Mouse (Mus musculus) B cell, adult 2 months (primary cell): Measurements from ENCODE around the gene Bst1.
A peak's percentile ranks its signal among the peaks of the same experiment; 100 is the strongest.

Experiments used
- DNase-seq, 2 experiments: peaks; one replicate each; pipeline ENCODE4 v3.0.0; 2022

Gene Bst1

DNA sequence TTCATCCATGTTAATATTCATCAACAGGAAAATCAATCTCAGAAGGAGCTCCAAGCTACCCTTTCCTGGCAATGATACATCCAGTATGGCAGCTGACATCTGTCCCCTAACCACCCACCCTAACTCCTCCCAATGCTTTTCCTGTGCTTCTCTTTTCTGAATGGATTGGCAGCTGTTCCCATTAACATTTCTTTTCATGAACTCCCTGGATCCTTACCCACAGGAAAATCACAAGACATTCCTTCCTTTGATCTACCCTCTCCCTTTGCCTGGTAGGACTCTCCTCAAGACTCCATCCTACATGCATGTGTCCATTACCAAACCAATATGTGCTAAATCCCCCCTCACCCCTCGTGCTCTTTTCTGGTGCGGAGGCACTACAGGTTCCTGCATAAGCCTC lies 4.1 kb upstream of the Bst1 start:
- DNase-seq, result no peak

DNA sequence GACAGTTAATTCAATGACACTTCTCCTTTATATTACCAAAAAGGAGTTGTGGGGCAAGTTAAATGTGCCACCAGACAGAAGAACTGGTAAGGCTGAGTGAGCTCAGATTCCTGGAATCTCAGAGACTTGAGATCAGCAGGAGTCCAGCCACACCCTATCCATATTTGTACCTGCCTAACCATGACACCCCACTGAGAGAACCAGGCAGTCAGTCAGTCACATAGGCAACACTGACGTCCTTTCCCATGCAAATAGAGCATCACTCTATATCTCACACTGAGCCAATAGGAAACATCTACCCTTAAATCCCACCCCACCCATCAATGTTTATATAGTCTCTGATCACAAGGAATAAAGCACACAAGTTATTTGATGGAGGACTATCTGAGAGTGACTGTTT lies 2.9 kb upstream of the Bst1 start:
- no peak for DNase-seq

DNA sequence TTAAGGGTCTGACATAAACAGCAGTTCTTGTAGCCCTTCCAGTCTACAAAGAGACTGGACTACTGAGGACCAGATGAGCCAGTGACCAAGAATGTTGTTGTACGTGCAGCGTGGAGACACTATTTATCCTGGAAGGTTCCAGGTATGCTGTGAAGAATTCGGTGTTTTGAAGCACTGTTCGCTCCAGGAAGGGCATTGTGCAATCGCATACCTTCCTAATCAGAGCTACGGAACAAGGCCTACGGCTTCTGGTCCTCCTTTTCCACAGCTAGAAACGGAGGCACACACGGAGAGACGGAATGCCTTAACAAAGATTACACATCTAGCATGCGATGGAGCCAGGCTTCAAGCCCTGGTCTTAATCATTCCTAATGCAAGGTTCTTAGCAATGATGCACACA lies 2.1 kb downstream of the Bst1 start:
- DNase-seq, result no peak

DNA sequence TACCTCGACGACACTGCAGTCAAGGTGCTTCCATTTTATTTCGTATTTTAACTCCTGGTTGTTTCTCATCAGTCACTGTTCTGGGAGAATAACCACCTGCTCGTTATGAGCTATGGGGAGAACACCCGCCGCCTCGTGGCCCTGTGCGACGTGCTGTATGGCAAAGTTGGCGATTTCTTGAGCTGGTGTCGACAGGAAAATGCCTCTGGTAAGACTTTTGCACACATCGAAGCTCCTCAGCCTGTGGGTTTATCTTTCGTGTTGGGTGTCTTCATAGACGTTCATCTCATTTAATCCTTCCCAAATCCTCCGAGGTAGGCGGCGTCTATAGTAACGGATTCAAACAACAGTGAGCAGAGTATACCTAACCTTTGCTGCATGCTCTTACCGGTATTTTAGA lies 2.9 kb downstream of the Bst1 start, which contains the start of gene Fbxl5:
TSS of gene Fbxl5 (minus strand) at position 101 of the 400 bp plus-strand sequence.
- DNase-seq, result no peak

DNA sequence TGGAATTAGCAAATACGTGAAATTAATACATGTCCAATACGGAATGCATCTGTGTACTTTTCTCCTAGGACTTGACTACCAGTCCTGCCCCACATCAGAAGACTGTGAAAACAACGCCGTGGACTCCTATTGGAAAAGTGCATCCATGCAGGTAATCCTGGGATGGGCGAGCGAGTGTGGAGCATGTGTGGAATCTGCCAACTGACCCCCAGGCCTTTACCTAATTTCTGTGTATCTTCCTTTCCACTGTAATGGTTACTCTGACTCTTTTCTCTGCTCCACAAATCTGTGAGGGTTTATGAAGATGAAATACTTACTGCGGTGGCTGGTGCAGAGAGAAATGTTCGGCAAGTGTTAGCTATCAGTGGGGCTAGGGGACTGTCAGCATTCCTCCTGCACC lies 3.5 kb downstream of the Bst1 start:
- DNase-seq, result no peak

DNA sequence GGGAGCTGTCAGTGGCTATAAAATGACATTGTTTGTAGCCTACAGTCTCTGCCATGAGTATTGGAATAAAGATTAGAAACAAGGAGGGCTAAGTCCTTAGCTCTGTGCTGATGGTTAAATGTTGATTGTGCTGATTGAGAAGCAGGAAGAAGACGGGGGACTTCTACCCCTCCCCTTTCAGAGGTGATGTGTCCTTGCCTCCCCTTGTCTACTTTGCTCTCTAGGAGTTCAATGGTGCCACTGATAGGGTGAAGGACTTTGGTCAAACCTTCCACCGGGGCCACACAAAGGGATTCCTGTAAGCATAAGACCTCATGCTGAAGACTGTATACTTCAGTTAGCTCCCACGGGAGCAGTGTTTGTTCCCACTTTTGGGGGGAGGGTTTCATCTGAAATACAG lies 4.1 kb downstream of the Bst1 start:
- DNase-seq, result no peak

DNA sequence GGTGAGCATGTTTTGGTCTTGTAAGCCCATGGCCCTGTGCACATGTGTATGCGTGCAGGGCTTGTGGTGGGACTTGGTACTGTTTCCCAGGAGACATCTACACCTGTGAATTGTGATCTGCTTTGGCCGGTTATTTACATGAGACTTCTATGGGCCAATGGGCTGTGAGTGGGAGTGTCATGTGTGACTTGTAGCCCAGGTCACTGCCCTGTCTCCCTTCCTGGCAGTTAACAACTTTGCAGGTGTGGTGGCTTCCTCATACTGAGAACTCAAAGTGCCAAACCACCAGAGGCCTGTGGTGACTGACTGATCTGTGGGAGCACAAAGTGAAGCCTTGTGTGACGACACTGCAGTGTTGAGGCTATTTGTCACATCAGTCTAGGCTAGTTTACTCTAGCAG lies 5.9 kb downstream of the Bst1 start:
- peak; percentile 75 for DNase-seq

DNA sequence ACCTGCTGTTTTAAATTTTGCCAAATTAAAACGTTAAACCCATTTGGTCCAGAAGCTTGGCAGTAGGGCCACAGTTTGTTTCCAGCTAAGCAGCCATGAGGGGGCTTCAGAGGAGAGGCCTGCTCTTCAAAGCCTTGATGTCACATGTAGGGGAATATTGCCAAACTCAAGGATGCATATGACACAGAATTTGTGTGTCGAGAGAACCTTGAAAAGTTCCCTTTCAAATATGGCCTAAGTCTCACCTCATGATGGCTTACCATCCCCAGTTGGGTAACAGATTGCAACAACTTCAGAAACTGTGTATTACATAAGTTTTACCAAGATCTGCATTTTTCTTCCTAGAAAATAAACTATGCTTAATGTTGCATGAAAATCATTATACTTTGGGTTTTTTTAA lies 8.2 kb downstream of the Bst1 start:
- no peak for DNase-seq

DNA sequence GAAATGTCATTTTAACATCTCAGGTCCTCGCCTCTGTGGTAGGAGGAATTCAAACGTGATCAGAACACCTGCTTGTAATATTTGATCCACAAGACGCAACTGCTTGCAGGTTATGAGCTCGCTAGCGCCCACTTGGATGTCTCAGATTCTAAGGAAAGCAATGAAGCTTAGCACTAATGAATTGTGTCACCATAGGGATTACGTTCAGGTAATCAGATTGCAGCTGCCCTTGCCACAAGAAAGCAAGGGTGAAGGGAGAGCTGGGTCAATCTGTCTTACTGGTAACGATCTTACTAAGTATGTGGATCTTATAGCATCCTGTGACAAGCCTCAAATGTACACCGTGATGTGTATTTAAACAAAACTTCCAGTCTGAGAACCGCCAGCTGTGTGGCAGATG lies 8.7 kb downstream of the Bst1 start:
- DNase-seq, result no peak

DNA sequence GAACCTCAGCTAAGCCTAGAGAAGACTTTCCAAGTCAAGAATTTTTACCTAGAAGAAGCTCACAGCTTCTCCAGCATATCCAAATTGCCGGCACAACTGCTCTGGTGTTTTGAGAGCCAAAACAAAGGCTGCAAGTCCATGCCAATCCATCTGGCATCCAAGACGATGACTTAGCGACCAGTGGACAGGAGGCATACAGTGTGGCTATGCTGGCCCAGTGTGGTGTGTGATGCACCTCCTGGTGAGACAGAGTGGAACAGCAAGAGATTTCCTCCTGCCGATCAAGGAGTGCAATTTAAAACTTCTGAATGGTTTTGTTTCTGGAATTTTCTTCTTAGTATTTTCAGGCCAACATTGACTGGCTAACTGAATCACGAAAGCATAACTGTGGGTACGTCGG lies 17.9 kb downstream of the Bst1 start:
- no peak for DNase-seq

DNA sequence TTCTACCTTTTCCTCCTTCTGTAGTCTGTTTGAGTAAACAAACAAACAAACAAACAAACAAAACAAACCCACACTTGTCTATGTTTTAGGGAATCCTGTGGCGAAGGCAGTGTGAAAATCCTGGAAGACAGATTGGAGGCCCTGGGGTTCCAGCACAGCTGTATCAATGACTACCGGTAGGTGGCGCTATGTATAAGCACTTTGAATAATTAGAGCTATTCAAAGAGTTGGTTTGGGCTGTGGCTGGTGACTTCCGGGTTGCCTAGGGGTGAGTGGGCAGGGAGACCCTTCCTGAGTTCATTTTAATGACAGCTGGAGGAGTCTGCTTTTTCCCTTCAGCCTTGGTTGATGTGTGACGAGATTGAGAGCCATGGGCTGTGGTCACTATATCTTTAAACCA lies 18.7 kb downstream of the Bst1 start:
- DNase-seq, result peak; percentile 78

DNA sequence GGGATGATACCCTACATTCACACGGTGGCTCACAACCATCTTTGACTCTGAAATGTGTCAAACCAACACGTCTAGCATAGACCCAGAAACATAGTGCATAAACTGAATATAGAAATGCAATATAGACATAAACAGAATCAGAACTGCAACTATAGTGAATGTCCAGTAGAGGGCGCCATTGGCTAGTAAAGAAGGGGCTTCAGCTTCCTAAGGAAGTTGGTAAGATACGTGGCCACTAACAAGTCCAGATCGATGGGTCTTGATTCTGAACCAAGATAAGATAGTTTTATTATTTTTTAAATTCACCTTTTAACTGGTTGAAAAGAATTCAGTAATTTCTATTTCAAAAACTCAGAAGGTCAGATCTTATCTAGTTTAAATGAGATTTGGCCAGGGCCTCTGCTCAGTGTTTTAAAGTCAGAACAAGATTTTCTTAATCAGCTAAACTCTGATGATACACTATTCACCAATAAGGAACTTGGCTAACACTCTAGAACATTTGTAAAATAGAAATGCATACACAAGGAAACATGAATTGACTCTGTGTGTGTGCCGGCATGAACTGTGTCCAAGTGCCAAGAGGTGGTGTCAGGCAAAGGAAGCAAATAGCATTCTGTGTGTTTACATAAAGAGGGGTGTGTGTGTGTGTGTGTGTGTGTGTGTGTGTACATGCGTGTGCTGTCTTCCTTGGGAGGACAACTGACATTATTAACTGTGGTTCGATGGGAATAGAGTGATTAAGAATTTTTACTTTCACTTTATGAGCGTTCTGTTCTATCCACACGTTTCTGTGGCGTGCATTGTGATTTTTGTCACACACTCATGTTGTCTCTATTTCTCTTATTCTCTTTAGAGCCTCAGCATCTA lies 22.7 kb downstream of the Bst1 start:
- DNase-seq, result peak; percentile 75 to 79

DNA sequence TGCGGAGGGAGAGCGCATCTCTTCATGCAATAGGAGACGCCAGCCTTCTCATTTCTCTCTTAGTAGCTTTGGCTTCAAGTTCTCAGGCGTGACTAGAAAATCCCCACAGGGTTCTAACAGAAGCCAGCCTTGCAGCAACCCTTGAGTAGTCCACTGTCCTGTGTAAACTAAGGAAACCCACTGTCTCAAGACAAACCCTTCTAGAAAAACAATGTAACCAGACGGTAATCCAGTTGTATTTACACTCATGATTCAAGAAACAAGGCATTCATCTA lies 23.3 kb downstream of the Bst1 start:
- peak; percentile 57 to 59 for DNase-seq

DNA sequence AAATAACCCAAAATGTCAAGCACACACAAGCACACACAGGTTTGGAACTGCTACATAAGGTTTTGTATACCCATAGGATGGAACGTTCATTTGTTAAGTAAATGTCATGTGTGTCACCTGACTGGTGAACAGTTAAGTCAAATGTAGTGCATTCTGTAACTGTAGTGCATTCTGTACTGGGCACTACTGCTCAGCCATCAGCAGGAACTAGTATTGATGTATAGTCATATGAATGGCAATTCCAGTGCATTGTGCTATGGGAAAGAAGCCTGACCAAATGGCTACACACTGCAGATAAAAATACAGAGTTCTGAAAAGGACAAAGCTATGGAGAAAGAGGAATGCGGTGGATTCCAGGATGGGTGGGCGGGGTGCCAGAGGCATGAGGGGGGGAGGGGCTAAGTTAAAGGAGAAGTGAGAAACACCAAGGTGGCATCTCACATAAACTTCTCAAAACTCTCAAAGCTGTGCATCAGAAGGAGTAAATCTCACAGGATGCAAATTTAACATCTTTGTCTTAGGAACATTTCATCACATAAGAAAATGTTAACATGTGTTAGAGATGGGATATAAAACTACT lies 24.0 kb downstream of the Bst1 start:
- peak; percentile 50 to 56 for DNase-seq

DNA sequence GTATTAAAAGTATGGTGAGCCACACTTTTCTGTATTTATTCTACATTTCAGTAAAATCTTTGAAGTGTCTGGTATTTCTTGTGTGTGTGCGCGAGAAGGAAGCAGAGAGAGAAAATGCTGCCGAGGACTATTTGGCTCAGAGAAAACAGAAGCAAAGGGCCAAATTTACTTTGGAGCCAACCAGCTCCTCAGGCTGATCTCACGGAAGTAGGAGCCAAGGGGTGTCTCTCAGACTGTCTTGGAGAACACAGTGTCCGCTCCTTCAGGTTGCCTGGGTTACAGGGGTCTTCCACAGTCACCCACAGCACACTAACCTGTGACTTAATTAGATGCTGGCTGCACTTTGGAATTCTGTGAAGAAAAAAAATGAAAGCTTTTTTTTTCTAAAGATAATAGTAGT lies 26.4 kb downstream of the Bst1 start:
- DNase-seq, result no peak

DNA sequence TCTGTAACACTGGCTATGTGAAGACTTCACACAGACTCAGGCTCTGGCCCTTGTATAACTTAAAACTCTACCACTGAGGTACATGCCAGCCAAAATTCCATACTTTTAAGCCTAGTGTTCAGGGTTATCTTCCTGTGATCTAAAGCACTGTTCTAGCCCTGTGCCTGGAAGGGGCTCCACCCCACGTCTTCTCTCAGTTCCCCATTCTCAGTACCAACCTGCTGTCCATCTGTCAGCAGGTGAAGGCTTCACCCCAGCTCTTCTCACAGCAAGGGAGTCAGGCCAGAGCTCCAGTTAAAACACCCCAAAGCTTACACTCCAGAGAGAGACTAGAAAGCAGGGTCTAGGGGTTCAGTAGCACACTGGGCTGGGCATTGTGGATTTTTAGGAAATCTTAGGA lies 27.0 kb downstream of the Bst1 start:
- DNase-seq, result peak; percentile 71 to 76

DNA sequence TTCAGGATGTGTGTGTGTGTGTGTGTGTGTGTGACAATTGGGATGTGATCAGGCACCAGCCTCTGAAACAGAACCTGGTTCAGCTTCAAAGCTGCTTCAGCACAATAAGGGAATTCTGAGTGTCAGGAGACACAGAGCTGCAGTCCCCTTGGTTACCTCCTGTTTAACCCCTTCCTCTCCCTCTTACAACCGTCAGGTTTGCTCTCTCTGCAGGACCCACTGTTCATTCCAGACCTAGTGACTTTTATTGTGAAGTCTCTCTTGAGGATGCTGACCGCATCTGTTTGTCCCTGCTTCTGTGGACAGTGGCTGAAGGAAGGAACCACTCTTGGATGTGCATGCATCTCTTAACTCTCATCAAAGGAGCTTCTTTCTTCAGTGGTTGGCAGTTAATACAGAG lies 27.5 kb downstream of the Bst1 start:
- no peak for DNase-seq

DNA sequence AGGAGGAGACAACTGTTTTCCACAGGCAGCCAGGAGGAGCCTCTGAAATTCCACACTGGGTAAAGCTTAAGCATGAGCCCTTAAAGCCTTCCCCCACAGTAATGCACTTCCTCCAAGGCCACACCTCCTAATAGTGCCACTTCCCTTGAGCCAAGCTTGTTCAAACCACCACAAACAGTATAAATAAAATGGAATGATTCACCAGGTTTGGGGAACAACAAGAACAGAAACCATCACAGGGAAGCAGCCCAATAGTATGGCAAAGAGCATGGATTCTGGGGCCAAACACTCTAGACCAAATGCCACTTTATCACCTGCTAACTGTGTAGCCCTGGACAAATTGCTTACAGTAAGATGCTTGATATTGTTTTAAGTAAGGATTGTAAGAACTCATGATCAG lies 28.9 kb downstream of the Bst1 start:
- no peak for DNase-seq

DNA sequence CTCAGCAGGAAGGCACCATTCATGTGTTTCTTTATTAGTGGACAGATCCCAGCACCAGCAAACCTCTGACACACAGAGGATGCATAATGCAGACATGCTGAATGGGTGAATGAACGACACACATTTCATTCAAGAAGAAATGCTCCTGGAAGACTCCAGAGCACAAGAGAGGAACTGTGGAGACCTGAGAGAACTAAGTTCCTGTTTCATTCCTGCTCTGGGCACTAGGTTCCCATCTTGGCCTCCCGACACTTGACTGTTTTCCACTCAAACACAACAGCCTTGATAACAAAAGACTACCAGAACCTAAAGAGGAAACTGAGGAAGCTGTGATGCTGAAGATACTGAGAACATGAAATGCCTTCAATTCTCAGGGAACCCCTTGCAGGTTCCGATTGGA lies 29.6 kb downstream of the Bst1 start:
- no peak for DNase-seq

DNA sequence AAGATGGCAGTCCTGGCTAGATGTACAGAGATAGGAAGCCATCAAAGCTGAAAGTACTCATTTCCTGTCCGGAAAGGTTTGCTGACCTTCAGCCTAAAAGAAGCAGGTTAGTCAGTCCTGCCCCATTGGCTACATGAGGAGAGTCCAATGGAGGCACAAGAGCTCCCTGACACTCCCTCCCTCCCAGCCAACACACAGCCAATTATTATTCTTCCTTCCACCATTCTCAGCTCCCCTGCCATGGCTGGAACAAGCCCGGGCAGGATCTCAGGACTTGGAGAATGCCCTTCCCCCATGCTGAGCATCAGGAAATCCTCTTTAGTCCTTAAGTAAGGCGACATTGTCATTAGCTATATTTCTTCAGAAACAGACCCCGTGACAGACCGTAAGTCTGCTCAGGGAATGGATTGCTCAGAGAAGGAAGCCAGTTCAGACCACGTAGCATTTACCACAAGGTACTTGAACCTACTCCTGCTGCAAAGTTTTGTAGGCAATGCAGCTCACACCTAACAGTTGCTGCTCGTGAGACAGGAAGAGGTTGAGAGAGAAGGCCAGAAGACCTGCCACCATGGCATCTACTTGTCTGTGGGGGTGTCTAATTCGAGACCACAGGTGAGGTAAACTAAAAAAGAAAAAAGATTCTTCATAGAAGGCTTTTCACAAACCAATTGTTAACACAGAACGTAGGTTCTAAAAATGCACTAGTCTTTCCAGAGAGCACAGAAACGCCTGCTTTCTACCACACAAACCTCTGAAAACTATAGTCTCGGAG lies 34.6 kb downstream of the Bst1 start:
- peak; percentile 57 to 61 for DNase-seq

DNA sequence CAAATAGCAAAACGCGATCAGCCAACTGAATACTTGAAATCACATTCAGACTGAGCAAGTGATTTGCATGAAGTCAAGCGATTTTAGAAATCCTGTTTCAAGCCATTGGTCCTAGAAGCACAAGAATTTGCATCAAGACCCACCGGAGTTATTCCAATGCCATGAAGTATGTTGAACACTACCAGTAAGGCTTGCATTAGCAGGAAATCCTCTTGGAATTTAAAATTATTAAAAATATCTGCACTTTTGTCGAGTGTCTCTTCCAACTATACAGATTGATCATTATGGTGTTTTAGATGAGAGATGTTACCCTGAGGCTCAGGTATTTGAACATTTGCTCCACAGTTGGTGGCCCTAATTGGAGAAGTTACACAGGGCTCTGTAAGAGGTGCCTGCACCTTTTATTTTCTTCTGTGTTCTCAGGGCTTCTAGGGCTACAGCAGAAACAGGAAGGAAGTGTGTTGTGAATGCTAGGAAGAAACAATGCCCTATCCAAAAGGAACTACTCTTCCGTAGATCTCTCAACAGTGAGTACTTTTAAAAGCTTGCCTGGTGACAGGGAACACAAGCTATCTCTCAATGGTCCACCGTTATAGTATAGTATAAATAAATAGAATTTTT lies 35.3 kb downstream of the Bst1 start:
- DNase-seq, result peak; percentile 51 to 53

DNA sequence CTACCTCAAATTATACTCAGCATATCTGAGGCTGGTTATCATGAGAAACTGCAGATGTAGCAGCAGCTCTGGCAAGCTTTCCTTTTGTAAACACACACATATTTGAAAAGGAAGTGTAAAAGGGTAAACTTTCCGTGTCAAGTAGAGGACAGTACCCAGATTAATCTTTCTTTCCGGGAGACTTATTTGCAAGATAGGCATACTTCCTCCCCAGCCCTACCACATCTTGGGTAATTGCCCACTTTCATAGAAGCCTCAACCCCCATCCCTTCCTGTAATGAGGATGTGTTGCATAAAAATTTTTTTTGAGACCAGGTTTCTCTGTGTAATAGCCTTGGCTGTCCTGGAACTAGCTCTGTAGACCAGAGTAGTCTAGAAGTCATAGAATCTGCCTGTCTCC lies 37.1 kb downstream of the Bst1 start:
- peak; percentile 52 to 58 for DNase-seq

DNA sequence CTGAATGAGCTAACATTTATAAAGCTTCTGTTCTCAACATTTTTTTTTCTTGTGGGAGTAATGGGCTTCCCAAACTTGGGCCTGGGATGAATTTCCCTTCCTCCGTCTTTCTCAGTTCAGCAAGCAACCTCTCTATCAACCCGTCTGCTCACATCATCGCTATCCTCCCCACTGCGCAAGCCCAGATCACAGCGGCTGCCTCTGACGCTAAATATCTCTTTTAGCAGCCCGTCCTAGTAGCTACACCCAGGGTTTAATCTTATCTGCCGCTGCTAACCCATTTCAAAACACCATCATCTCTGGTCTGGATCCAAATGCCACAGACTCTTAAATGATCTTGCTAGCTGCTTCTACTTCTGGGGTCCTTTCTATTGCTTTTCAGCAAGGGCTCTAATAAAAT lies 41.0 kb downstream of the Bst1 start:
- no peak for DNase-seq

DNA sequence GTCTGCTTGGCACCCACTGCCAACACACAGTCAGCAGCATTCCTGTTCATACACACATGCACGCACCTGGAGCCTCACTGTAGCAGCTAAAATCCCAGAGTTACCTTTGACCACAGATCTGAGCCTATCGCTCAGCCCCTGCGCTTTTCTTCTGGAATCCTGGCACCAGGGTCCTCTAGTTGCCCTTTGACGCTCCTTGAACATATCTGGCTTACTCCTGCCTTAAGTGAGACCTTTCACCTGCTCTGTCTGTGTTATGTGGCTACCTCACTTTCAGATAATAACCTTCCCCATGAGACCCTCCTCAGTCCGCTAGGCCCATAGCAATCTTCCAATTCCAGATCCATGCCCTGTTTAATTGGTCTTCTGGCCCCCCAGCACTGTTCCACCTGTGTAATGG lies 41.4 kb downstream of the Bst1 start:
- DNase-seq, result no peak
